Mouse (Mus musculus): ENCODE results near the gene Tmem38b.

The Tmem38b gene

DNA sequence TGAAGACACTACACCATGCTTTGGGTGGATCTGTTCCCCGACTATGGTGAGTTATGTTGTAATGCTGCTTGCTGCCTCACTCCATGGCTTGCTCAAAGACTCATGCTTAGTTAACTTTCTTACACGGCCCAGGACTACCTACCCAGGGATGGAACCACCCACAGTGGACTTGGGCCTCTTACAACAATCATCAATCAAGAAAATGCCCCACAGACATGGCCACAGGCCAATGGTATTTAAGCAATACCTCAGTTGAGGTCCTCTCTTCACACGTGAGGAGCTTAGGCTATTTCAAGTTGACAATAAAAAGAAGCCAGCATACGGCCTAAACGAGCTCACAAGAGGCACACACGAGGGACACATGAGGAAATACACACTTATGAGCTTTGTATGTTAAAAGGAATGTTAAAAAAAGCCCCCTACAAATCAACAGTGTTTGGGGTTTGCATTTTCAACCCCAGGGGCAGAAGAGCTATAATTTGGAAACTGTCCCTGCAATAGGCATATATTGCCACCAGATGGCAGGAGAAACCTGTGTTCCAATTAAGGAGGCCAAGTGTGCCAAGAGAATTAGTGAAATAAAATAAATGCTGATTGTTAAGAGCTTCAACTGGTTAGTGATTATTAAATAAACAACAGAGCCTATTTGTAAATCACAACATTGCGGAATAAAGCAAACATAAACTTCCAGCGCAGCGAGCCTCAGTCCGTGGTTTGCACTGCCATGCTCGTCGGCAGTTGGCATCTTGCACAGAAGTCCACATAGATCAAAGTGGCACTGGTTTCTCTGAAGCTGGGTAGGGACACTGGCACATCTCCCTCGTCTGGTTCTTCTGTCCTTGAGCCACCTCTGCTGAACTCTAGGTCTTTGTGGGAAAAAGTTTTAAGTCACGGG, 58.8 kb downstream of the Tmem38b start:
- peak; percentile 33 to 44 for DNase-seq

- peak; percentile 27 to 44 for DNase-seq
Observed at GRCm38 (mm10) chr4:53886342-53887088, 60.7 kb downstream of the Tmem38b start.

- DNase-seq = no peak
Observed at GRCm38 (mm10) chr4:53895335-53895734, 69.5 kb downstream of the Tmem38b start.

DNA sequence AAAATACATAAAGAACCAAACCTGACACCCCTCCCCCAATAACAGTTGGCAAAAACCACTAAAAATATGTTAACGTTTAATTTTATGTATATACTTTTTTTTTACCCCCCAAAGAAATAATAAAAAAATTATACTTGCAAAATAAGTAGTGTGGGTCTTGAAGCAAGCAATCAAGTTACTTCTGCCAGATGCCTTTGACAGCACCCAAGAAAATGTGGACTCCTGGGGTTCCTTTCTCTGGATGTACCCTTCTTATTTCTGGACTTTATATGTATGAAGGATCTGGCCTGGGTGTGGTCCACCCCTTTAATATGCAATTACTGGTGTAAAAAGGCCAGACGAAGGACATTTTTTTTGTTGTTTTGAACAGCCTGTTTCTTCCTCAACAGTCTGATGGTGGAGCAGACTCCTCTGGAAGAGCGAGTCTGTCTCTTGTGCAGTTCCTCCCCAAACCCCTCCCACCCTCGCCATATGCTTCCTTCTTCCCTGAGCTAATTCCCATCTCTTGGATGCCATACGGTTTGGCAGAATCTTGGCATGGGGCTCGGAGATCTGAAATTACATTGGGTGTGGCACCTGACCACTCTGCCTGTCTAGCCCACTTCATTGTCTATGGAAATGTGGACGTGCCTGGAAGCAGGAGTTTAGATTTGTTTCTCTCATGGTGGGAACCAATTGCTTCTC, 70.4 kb downstream of the Tmem38b start:
- DNase-seq = no peak

DNA sequence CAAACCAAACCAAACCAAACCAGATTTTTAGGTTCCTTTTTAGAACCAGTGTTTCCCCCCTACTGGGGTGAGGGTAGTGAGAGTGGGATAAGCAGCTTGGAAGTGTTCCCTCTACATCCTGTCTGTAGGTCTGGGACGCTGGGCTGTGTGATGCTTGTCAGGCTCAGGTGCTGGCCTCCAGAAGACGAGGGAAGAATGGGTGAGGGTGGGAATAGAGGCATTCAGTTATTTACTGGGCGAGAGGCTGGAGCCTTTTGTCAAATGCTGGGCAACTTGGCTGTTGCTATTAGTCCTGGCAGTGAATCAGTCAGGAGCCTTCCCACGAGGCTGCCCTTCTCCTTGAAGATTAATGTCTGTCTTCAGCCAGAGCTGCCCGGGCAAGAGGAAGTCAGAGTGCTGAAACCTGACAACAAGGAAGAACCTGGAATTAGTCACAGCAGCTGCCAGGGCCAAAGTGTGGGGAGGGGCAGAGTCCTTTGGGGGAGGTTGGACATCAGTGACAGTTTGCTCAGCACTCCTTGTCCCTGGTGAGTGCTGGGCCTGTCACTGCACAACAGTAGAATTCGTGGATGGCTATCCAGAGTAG, 74.6 kb downstream of the Tmem38b start:
- peak; percentile 20 to 38 for DNase-seq

- DNase-seq = no peak
Observed at GRCm38 (mm10) chr4:53904335-53904734, 78.5 kb downstream of the Tmem38b start.

GRCm38 (mm10) chr4:53905537-53905936, 79.7 kb downstream of the Tmem38b start:
- no peak for DNase-seq

DNA sequence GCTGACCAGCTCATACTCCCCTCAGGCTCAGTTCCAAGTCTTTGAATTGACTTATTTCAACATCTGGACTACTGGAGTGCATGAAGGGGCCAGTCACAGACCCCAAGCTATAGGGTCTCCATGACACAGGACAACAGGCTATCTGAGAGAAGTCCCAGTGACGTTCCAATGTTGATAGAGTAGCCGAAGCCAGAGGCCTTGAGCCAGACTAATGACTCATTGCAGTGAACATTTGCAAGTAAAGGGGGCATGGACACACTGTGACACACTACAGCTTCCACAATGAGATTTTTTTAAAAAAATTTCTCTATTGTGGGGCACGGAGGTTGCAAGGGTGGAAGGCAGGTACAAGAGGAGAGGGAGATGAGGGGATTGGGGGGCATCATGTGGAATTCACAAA, 81.2 kb downstream of the Tmem38b start:
- DNase-seq = no peak

All from kidney, postnatal 4 days (tissue).